Mouse (Mus musculus): ENCODE data around the gene Zfpl1.

Gene Zfpl1

GRCm38 (mm10) chr19:6061641-6062302 lies 23.0 kb downstream of the Zfpl1 start:
- in situ Hi-C loops (cut with MboI; ENCODE audit: unreplicated experiment in 2 of 2): no loop called here

GRCm38 (mm10) chr19:6061021-6061533 lies 23.7 kb downstream of the Zfpl1 start, which contains the start of gene Znhit2:
Gene Znhit2 (plus strand): TSS chr19:6061192.
- in situ Hi-C loops (cut with MboI; ENCODE audit: unreplicated experiment in 2 of 2): no loop called here

- in situ Hi-C loops (cut with MboI; ENCODE audit: unreplicated experiment in 2 of 2): no loop called here
Measured at GRCm38 (mm10) chr19:6058966-6059365, 25.8 kb downstream of the Zfpl1 start.

- in situ Hi-C loops (cut with MboI; ENCODE audit: unreplicated experiment in 2 of 2): no loop called here
Measured at GRCm38 (mm10) chr19:6058513-6058912, 26.2 kb downstream of the Zfpl1 start.

DNA sequence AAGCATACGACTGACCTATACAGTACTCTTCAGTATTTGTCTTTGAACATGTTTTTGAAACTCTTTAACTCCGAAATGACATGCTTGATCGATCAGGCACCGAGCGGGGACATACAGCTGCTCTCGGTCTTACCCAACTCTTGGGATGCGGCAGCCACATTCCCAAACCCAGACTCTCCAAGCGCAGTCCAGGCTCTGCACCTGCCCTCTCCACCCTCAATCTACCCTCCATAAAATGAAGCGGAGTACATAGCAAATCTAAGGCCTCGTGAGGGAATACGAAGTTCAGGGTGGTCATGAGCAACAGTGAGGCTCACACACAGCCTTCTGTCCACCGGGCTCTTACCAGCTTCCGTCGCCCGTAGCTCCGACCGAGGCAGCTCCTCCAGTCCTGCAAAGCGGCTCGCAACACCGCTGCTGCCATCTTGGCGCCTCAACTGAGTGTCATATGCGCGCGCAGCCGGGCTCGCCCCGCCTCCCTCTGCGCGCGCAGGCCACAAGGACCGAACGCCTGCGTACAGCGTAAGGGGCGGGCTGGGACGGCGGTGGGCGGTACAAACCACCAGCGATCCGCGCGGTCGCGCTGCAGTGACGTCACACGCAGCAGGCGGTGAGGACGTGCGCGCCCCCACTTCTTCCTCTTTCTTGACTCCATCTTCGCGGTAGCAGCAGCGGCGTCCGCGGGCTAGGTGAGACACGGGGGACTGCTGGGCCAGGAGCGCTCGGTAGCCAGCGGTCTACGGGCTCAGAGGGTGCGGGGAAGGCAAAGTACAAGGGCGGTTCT lies 27.3 kb downstream of the Zfpl1 start, which contains the start of the genes Mrpl49 and Fau:
Gene Mrpl49 (minus strand): TSS at position 473 of the 784 bp plus-strand sequence.
Gene Fau (plus strand): TSS at position 532 of the 784 bp plus-strand sequence.
- in situ Hi-C loops (cut with MboI; ENCODE audit: unreplicated experiment in 2 of 2): no loop called here

DNA sequence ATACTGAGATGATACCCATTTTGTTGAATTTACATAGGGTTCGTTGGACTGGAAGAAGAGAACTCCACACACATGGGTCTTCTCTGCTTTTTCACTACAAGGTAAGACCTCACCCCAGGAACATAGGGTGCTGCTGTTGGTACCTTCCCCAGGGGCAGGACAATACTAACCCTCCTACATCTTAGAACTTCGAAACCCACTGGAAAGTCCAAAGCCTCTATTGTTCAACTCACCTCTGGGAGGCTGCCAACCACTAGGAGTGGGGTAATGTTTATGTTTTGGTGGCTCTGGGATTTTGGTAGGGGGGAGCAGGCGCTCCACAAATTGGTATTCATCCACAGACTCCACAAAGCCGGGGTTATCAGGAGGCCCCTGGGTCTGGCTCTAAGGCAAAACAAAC lies 28.1 kb downstream of the Zfpl1 start:
- in situ Hi-C loops (cut with MboI; ENCODE audit: unreplicated experiment in 2 of 2): no loop called here

DNA sequence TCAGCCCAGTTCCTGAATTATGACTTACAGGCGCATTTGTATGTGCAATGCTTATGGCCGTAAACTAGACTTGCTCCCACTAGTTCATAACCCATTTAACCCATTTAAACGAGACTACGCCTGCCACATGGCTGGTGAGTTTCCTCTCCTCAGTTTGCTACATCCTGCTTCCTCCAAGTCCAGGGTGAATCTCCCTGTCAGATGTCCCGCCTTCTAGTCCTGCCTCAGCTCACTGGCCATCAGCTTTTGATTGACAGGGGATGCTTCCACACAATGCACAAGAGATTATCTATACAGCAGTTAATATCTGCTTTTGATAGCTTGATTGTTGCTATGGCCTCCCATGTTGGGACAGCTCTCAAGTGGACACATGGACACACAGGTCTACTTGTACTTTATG lies 30.5 kb downstream of the Zfpl1 start:
- in situ Hi-C loops (cut with MboI; ENCODE audit: unreplicated experiment in 2 of 2): no loop called here

- in situ Hi-C loops (cut with MboI; ENCODE audit: unreplicated experiment in 2 of 2): no loop called here
Measured at GRCm38 (mm10) chr19:6052516-6052915, 32.2 kb downstream of the Zfpl1 start.

DNA sequence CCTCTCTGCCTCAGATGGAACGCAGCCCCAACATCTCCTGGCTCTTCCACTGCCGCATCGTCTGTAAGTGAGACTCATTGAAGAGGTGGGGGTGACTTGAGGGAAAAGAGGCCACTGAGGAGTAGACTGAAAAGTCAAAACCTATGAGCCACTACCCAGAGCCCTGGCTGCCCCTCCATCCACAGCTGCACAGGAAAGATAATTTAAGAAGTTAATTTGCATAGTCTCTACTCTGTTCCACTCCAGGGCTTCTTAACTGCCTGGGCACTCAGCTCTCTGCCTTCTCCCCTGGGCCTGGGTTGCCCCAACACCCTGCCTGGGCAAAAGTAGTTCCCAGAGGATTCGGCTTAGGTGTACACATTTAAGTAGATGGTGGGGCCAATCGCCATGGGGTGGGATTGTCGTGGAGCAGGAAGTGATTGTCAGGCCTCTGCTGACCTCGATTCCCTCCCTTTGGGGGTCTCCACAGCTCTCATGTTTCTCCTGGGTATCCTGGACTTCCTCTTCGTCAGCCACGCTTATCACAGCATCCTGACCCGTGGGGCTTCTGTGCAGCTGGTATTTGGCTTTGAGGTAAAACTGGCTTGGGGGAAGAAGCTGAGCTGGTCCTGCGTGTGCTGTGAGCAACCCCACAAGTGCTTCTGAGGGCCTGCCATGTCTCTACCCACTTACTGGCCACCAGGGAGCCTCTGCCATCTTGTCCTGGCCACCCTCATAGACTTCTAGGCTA lies 35.9 kb downstream of the Zfpl1 start:
- in situ Hi-C loops (cut with MboI; ENCODE audit: unreplicated experiment in 2 of 2): loop anchor here in 1 of 2 experiments (10.0 kb wide), 1 partner anchor 286 kb away; the partner anchor contains the start of gene Men1

DNA sequence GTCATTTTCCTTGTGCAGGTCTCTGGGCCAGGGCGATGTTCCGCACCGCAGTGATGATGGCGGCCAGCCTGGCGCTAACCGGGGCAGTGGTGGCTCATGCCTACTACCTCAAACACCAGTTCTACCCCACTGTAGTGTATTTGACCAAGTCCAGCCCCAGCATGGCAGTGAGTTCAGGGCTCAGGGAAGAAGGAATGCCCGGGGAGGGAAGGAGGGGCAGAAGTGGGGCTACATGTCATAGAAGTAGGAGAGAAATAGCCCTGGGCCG lies 36.9 kb downstream of the Zfpl1 start:
- in situ Hi-C loops (cut with MboI; ENCODE audit: unreplicated experiment in 2 of 2): loop anchor here in 1 of 2 experiments (10.0 kb wide), 1 partner anchor 287 kb away; the partner anchor contains the start of gene Men1

- in situ Hi-C loops (cut with MboI; ENCODE audit: unreplicated experiment in 2 of 2): loop anchor here in 1 of 2 experiments (10.0 kb wide), 1 partner anchor 287 kb away; the partner anchor contains the start of gene Men1
Measured at GRCm38 (mm10) chr19:6047154-6047898, 37.4 kb downstream of the Zfpl1 start.

- in situ Hi-C loops (cut with MboI; ENCODE audit: unreplicated experiment in 2 of 2): loop anchor here in 1 of 2 experiments (10.0 kb wide), 1 partner anchor 288 kb away; the partner anchor contains the start of gene Men1
Measured at GRCm38 (mm10) chr19:6046294-6047153, 38.2 kb downstream of the Zfpl1 start, which contains the start of gene Syvn1. Gene Syvn1 (plus strand): TSS chr19:6046576.

GRCm38 (mm10) chr19:6045366-6046293 lies 39.1 kb downstream of the Zfpl1 start:
- in situ Hi-C loops (cut with MboI; ENCODE audit: unreplicated experiment in 2 of 2): loop anchor here in 1 of 2 experiments (10.0 kb wide), 1 partner anchor 289 kb away; the partner anchor contains the start of gene Men1

DNA sequence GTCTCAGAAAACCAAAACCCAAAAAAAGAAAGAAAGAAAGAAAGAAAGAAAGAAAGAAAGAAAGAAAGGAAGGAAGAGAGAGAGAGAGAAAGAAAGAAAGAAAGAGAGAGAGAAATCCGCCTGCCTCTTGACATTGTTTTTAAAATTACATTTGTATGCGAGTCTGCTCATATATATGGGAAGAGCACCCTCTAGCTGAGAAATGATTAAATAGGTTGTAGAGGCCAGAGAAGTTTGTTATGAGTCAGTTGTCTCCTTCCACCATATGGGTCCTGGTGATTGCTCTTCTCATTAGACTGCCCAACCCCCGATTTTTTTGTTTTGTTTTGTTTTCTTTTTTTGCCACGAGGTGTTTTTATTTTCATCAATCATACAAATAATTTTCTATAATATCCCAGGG lies 40.7 kb downstream of the Zfpl1 start:
- in situ Hi-C loops (cut with MboI; ENCODE audit: unreplicated experiment in 2 of 2): loop anchor here in 1 of 2 experiments (10.0 kb wide), 1 partner anchor 291 kb away; the partner anchor contains the start of gene Men1

DNA sequence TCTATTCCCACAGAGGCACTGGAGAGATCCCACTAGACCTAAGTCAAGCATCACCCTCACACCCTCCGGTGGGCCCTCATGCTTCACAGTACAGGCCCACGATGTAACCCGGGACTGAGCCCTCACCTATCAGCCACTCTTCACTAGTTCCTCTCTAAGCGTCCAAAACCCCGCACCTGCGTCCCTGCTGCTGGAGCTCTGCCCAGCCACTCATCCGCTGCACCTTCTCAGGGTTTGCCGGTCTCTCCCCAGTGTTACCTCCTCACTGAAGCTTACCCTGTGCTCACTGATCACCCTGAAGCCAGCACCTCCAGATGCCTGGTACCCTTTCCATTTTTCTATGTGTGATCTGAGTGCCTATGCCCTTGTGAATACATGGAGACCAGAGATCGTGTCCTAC lies 42.5 kb downstream of the Zfpl1 start:
- in situ Hi-C loops (cut with MboI; ENCODE audit: unreplicated experiment in 2 of 2): loop anchor here in 1 of 2 experiments (10.0 kb wide), 1 partner anchor 293 kb away; the partner anchor contains the start of gene Men1

- in situ Hi-C loops (cut with MboI; ENCODE audit: unreplicated experiment in 2 of 2): loop anchor here in 1 of 2 experiments (10.0 kb wide), 1 partner anchor 295 kb away; the partner anchor contains the start of gene Men1
Measured at GRCm38 (mm10) chr19:6040002-6040401, 44.8 kb downstream of the Zfpl1 start.

DNA sequence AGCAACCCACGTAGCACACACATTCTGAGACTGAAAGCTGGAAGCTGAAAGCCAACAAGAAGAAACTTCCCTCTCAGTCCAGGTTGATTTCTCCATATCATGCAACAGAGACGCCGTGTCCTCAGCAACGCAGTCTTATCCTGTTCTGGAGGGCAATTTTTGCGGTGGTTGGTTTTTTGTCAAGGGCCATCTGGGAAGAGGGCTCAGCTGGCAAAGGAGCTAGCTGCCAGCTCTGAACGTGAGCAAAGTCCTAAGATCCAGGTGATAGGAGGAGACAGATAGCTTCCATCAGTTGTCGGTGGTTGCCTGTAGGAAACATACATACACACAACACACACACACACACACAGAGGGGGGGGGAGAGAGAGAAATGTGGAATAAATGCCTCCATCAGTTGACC lies 46.4 kb downstream of the Zfpl1 start:
- in situ Hi-C loops (cut with MboI; ENCODE audit: unreplicated experiment in 2 of 2): loop anchor here (5.0 kb wide), 1 partner anchor 89 kb away; the partner anchor contains the start of gene Snx15 (in 2 of the 2)
